Mouse (Mus musculus): ENCODE measurements around the gene Olfr67. TPM values are rescaled to one million over a fixed set of nuclear protein-coding genes. Genes with fewer than 3 reads are reported as not detected.
"Not testable (repeated sequence)": the region's sequence is repeated elsewhere in the genome, so short reads cannot be mapped to it uniquely, and the experiment has no call there.

The Olfr67 gene
- total RNA-seq (2014; rRNA removed; ENCODE audit: low replicate concordance): not detected in 2 replicates
- polyA plus RNA-seq (2015; fragmentation: Nextera tagmentation; extraction: Ambion mirVana): not detected in 2 replicates

- H3K36me3 ChIP-seq (replicated peaks; ENCODE audit: control insufficient read depth, insufficient read depth, low read length): no peaks in the 10 kb centered on the region
- WGBS: 50% methylated on average over 3 of the region's 3 CpGs
- no peaks in the 10 kb centered on the region for H3K27me3 ChIP-seq (ENCODE audit: control insufficient read depth, insufficient read depth, low read length)
- TF ChIP-seq EP300 (IDR thresholded peaks at IDR 0.05; ENCODE audit: low read depth): no peak
- TF ChIP-seq CTCF (IDR thresholded peaks at IDR 0.05; ENCODE audit: low read depth): no peak
- DNase-seq (ENCODE audit: low spot score): no peak
- no peak within 1 kb of the TSS for H3K4me3 ChIP-seq (ENCODE audit: low read depth, low read length)
- no peaks in the 10 kb centered on the region for H3K4me1 ChIP-seq (ENCODE audit: control insufficient read depth, insufficient read depth)
- H3K9ac ChIP-seq (replicated peaks; ENCODE audit: low read depth, low read length): no peak within 1 kb of the TSS
- no peak for ATAC-seq (ENCODE audit: insufficient read depth, low read depth)
- H3K9me3 ChIP-seq (replicated peaks; ENCODE audit: control insufficient read depth, low read length): no peaks in the 10 kb centered on the region
- no peak within 1 kb of the TSS for H3K27ac ChIP-seq (ENCODE audit: low read depth)
- H3K4me2 ChIP-seq (ENCODE audit: low read depth, low read length): no peak within 1 kb of the TSS
Observed at GRCm38 (mm10) chr7:103791721-103792120, at the start of gene Olfr67. TSS of gene Olfr67 (minus strand) at chr7:103791821.

GRCm38 (mm10) chr7:103840268-103840667, 48.6 kb upstream of the Olfr67 start, which contains the start of gene Hbb-bh2:
TSS of gene Hbb-bh2 (minus strand) at chr7:103840520.
- Histone ChIP-seq H3K4me1 (ENCODE audit: control insufficient read depth, insufficient read depth) (no peaks in the 10 kb centered on the region), H3K27ac (ENCODE audit: low read depth) (no peak within 1 kb of the TSS), H3K4me3 (ENCODE audit: low read depth, low read length) (no peak within 1 kb of the TSS), H3K9me3 (replicated peaks; ENCODE audit: control insufficient read depth, low read length) (no peaks in the 10 kb centered on the region), H3K4me2 (ENCODE audit: low read depth, low read length) (no peak within 1 kb of the TSS), H3K9ac (replicated peaks; ENCODE audit: low read depth, low read length) (no peak within 1 kb of the TSS), H3K27me3 (ENCODE audit: control insufficient read depth, insufficient read depth, low read length) (no peaks in the 10 kb centered on the region), H3K36me3 (replicated peaks; ENCODE audit: control insufficient read depth, insufficient read depth, low read length) (no peaks in the 10 kb centered on the region)
- no peak for ATAC-seq (ENCODE audit: insufficient read depth, low read depth)
- no peak for DNase-seq (ENCODE audit: low spot score)
- WGBS: 63% methylated on average over 3 of the region's 3 CpGs
- TF ChIP-seq CTCF (IDR thresholded peaks at IDR 0.05; ENCODE audit: low read depth) (no peak), EP300 (IDR thresholded peaks at IDR 0.05; ENCODE audit: low read depth) (no peak)

GRCm38 (mm10) chr7:103827808-103828207, 36.2 kb upstream of the Olfr67 start, which contains the start of gene Hbb-bs:
TSS of gene Hbb-bs (minus strand) at chr7:103828096.
- DNase-seq (ENCODE audit: low spot score): no peak
- no peak within 1 kb of the TSS for H3K4me2 ChIP-seq (ENCODE audit: low read depth, low read length)
- no peaks in the 10 kb centered on the region for H3K36me3 ChIP-seq (replicated peaks; ENCODE audit: control insufficient read depth, insufficient read depth, low read length)
- no peaks in the 10 kb centered on the region for H3K9me3 ChIP-seq (replicated peaks; ENCODE audit: control insufficient read depth, low read length)
- WGBS: 85% methylated on average over 4 of the region's 4 CpGs
- H3K27ac ChIP-seq (ENCODE audit: low read depth): no peak within 1 kb of the TSS
- no peaks in the 10 kb centered on the region for H3K27me3 ChIP-seq (ENCODE audit: control insufficient read depth, insufficient read depth, low read length)
- no peak within 1 kb of the TSS for H3K4me3 ChIP-seq (ENCODE audit: low read depth, low read length)
- no peak for TF ChIP-seq CTCF (IDR thresholded peaks at IDR 0.05; ENCODE audit: low read depth)
- no peak for TF ChIP-seq EP300 (IDR thresholded peaks at IDR 0.05; ENCODE audit: low read depth)
- no peaks in the 10 kb centered on the region for H3K4me1 ChIP-seq (ENCODE audit: control insufficient read depth, insufficient read depth)
- H3K9ac ChIP-seq (replicated peaks; ENCODE audit: low read depth, low read length): no peak within 1 kb of the TSS
- no peak for ATAC-seq (ENCODE audit: insufficient read depth, low read depth)

- H3K27me3 ChIP-seq (ENCODE audit: control insufficient read depth, insufficient read depth, low read length); ATAC-seq (ENCODE audit: insufficient read depth, low read depth); H3K4me3 ChIP-seq (ENCODE audit: low read depth, low read length); H3K4me1 ChIP-seq (ENCODE audit: control insufficient read depth, insufficient read depth); H3K4me2 ChIP-seq (ENCODE audit: low read depth, low read length); H3K36me3 ChIP-seq (replicated peaks; ENCODE audit: control insufficient read depth, insufficient read depth, low read length); H3K9me3 ChIP-seq (replicated peaks; ENCODE audit: control insufficient read depth, low read length); DNase-seq (ENCODE audit: low spot score); H3K27ac ChIP-seq (ENCODE audit: low read depth); H3K9ac ChIP-seq (replicated peaks; ENCODE audit: low read depth, low read length): not testable (repeated sequence)
- WGBS: no CpG with 5 or more reads among the region's 2 CpGs
Observed at GRCm38 (mm10) chr7:103827139-103827538, 35.5 kb upstream of the Olfr67 start.

GRCm38 (mm10) chr7:103826255-103826887, 34.8 kb upstream of the Olfr67 start:
- WGBS: 45% methylated on average over 3 of the region's 3 CpGs
- H3K4me3 ChIP-seq (ENCODE audit: low read depth, low read length): no peak overlapping the region
- DNase-seq (ENCODE audit: low spot score): no peak
- TF ChIP-seq CTCF (IDR thresholded peaks at IDR 0.05; ENCODE audit: low read depth) (no peak), EP300 (IDR thresholded peaks at IDR 0.05; ENCODE audit: low read depth) (no peak)
- H3K4me1 ChIP-seq (ENCODE audit: control insufficient read depth, insufficient read depth): no peaks in the 10 kb centered on the region
- no peaks in the 10 kb centered on the region for H3K27me3 ChIP-seq (ENCODE audit: control insufficient read depth, insufficient read depth, low read length)
- no peak overlapping the region for H3K4me2 ChIP-seq (ENCODE audit: low read depth, low read length)
- H3K9ac ChIP-seq (replicated peaks; ENCODE audit: low read depth, low read length): no peak overlapping the region
- no peaks in the 10 kb centered on the region for H3K36me3 ChIP-seq (replicated peaks; ENCODE audit: control insufficient read depth, insufficient read depth, low read length)
- no peak for ATAC-seq (ENCODE audit: insufficient read depth, low read depth)
- H3K27ac ChIP-seq (ENCODE audit: low read depth): no peak overlapping the region
- H3K9me3 ChIP-seq (replicated peaks; ENCODE audit: control insufficient read depth, low read length): no peaks in the 10 kb centered on the region

Measured in heart, postnatal 0 days (tissue).